Mouse (Mus musculus) bone marrow macrophage, adult 2 months (primary cell): ENCODE data around the gene Vmn2r86.

Experiments
- CTCF ChIP-seq: IDR thresholded peaks from 2 replicates; pipeline ENCODE4 v1.5.1; 2012; ENCODE audit warnings: low read depth, mild to moderate bottlenecking, low read length, moderate library complexity
- POLR2A ChIP-seq: IDR thresholded peaks from 2 replicates; pipeline ENCODE4 v1.6.1; 2012; ENCODE audit warnings: mild to moderate bottlenecking, low read depth, low read length, borderline replicate concordance

GRCm38 (mm10) chr10:130470311-130470760 is 14.5 kb upstream of the Vmn2r86 start:
- no peak for TF ChIP-seq CTCF
- TF ChIP-seq POLR2A = no peak
